Mouse (Mus musculus) lung, postnatal 14 days (tissue): Measurements from ENCODE around the gene Ccdc89.

Experiments
- DNase-seq: peaks from one replicate; pipeline ENCODE4 v3.0.0; 2021

The Ccdc89 gene

DNA sequence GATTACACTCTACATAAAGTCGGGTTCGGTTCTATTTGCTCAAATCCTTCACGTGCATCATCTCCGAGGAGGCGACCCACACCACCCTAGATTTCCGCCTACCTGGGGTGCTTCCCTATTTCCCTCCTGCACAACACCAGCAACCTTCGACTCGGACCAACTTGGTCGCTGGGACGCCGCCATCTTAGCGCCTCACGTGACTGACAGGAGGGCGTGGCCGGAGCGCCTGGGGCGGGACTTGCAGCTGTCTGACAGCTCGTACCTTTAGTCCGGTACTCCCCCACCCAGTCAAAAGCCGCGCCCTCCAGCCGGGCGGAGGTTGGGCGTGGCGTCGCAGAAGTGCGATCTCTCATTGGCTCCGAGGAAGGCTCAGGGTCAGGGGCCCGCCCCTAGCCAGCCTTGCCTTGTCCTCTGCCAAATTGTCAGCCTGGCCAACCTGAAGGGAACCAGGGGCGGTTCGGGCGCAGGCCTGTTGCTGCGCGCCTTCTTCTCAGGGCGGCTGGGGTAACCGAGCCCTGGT lies 49.5 kb downstream of the Ccdc89 start, which contains the start of gene Tmem126b:
Tmem126b (minus strand) TSS at position 209 of the 520 bp plus-strand sequence.
- peak; percentile 98 for DNase-seq

DNA sequence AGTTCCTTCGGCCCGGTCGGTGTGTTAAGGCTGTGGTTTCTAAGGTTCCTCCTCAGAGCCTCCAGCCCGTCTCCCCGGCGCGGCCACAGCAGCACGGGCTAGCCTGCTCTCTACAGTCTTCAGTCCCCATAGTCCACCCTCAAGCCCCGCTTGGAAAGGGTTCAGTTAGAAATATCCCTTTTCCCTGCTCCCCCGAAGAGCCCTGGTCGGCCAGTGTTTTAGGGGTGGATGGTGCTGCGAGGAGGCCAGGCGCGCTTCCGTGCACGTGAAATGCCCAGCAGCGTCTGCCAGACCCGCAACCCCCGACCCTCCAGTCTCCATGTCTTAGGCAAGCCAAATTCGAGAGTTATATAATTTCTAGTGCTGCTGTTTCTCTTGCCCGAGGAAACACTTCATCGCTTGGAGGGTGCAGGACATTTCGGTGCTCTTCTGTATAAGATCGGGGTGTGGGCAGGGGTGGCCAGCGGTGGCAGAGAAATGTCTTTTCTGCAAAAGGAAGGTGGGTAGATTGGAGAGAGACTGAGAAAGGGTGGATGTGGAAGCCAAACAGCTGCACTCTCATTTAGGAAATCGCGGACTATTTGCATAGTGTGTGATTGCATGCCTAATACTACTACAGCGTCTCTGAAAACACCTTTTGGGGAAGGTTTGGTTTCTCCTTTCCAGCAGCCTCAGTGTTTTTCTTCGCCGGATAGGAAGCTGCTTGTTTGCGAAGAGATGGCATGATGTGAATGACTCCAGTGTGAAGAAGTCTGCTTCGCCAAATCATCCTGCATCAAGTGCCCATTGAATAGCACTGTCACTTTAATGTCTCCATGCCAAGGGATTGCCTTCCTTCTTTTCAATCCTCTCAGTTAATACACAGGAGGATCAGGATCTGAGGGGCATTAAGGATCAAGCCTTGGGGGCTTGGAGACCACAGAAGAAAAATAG lies 50.2 kb downstream of the Ccdc89 start, which contains the start of gene Dlg2:
Dlg2 (plus strand) TSS at position 360 of the 933 bp plus-strand sequence.
- peak; percentile 9 for DNase-seq
